ENCODE assay signal across 14 mouse cellular contexts in the genomic region with DNA sequence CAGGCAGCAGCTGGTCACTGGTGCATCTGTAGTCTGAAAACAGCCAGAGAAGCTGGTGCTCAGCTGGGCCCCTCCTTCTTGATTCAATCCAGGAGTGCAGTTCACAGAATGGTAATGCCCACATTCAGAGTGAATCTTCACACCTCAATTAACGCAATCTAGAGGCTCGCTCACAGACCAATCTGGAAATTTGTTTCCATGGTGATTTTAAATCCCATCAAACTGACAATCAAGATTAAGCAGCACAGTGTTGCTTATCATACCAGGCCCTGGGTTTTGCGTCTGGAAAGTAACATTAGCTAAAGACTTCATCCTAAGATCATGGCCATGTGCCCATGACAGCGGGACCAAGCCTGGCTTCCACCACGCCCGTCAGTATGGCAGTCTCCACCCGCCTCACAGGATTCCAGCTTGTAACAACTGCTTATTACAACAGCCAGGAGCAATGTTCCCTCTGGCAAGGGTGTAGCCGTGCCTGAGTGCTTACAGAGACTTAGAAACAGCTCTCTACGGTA.
DNase-seq lines count a peak whose midpoint lies in the region; ATAC-seq and TF ChIP-seq lines count a peak whose summit lies in the region.
"Had no signal": no experiment of that assay in that cellular context is flagged by ENCODE, and none has a peak within 500 bp of the region (broad histone marks: within the 10 kb centered on the region; RNA-seq: fewer than 3 reads in every experiment).

No protein-coding gene starts in this region.

- no peak for TF ChIP-seq EP300 in heart, adult 2 months (IDR thresholded peaks at IDR 0.05; ENCODE audit: insufficient read depth, low read depth, low read length)

- H3K4me3 ChIP-seq in gastrocnemius, adult 2 months = no peak overlapping the region
- no peak overlapping the region for H3K4me3 ChIP-seq in hindbrain, embryonic 11.5 days (ENCODE audit: low read depth, low read length)
- H3K4me3 ChIP-seq in midbrain, embryonic 14.5 days (replicated peaks; ENCODE audit: low read depth, low read length) = no peak overlapping the region
- H3K4me3 ChIP-seq in heart, adult 2 months = no peak overlapping the region
- H3K4me3 ChIP-seq: embryonic facial prominence, embryonic 10.5 days; liver, embryonic 13.5 days had no signal

- no peak for TF ChIP-seq CTCF in gastrocnemius, adult 2 months (IDR thresholded peaks at IDR 0.05)
- no peak for TF ChIP-seq CTCF in heart, adult 2 months (IDR thresholded peaks at IDR 0.05)

- TF ChIP-seq POLR2A in heart, adult 2 months (IDR thresholded peaks at IDR 0.05; ENCODE audit: insufficient read depth, low read depth, low read length) = no peak

- intact Hi-C loops in gastrocnemius, adult 2 months (cut with DNase I) = no loop called here
- intact Hi-C loops in heart, adult 2 months (cut with DNase I) = no loop called here

- no peak overlapping the region for H3K4me2 ChIP-seq in hindbrain, embryonic 11.5 days (replicated peaks; ENCODE audit: low read depth, low read length)
- no peak overlapping the region for H3K4me2 ChIP-seq in midbrain, embryonic 14.5 days (ENCODE audit: low read length)
- H3K4me2 ChIP-seq: liver, embryonic 13.5 days had no signal

- 0 out of 2 replicates have a peak, but pooled peaks have one; percentile 56 for ATAC-seq in hindbrain, embryonic 11.5 days (ENCODE audit: low FRiP score)
- ATAC-seq in midbrain, embryonic 14.5 days (ENCODE audit: low FRiP score, low TSS enrichment) = no peak

- no peaks in the 10 kb centered on the region for H3K27me3 ChIP-seq in hindbrain, embryonic 11.5 days (ENCODE audit: control insufficient read depth, insufficient read depth, low read length)
- H3K27me3 ChIP-seq in midbrain, embryonic 14.5 days (ENCODE audit: control insufficient read depth, insufficient read depth, low read length) = no peaks in the 10 kb centered on the region
- no peaks in the 10 kb centered on the region for H3K27me3 ChIP-seq in heart, adult 2 months (ENCODE audit: control insufficient read depth, insufficient read depth, low read length)

- no peaks in the 10 kb centered on the region for H3K9me3 ChIP-seq in hindbrain, embryonic 11.5 days (ENCODE audit: control insufficient read depth, low read length)
- no peaks in the 10 kb centered on the region for H3K9me3 ChIP-seq in midbrain, embryonic 14.5 days (ENCODE audit: control insufficient read depth, low read length)
- H3K9me3 ChIP-seq: embryonic facial prominence, embryonic 10.5 days; liver, embryonic 13.5 days had no signal

- 78% methylated on average over 9 of the region's 9 CpGs for WGBS in hindbrain, embryonic 11.5 days
- 36% methylated on average over 9 of the region's 9 CpGs for WGBS in midbrain, embryonic 14.5 days
- WGBS in heart, adult 2 months = 80% methylated on average over 9 of the region's 9 CpGs

- H3K27ac ChIP-seq in gastrocnemius, adult 2 months = no peak overlapping the region
- H3K27ac ChIP-seq in hindbrain, embryonic 11.5 days (ENCODE audit: low read depth, low read length) = no peak overlapping the region
- H3K27ac ChIP-seq in midbrain, embryonic 14.5 days (replicated peaks; ENCODE audit: low read depth, low read length) = peak overlapping the region; percentile 55; the same call in 1 of the 2 replicates
- H3K27ac ChIP-seq in heart, adult 2 months = no peak overlapping the region
- H3K27ac ChIP-seq: embryonic facial prominence, embryonic 10.5 days; liver, embryonic 13.5 days had no signal

- H3K9ac ChIP-seq in hindbrain, embryonic 11.5 days (ENCODE audit: low read depth, low read length) = no peak overlapping the region
- no peak overlapping the region for H3K9ac ChIP-seq in midbrain, embryonic 14.5 days (replicated peaks; ENCODE audit: low read length)
- no peak overlapping the region for H3K9ac ChIP-seq in heart, adult 2 months (ENCODE audit: low read depth, low read length)
- H3K9ac ChIP-seq: liver, embryonic 13.5 days had no signal

- H3K36me3 ChIP-seq in hindbrain, embryonic 11.5 days (ENCODE audit: control insufficient read depth, insufficient read depth, low read length) = no peaks in the 10 kb centered on the region
- no peaks in the 10 kb centered on the region for H3K36me3 ChIP-seq in midbrain, embryonic 14.5 days (ENCODE audit: control insufficient read depth, insufficient read depth, low read length)
- no peaks in the 10 kb centered on the region for H3K36me3 ChIP-seq in heart, adult 2 months (ENCODE audit: control insufficient read depth, insufficient read depth, low read length)
- H3K36me3 ChIP-seq: embryonic facial prominence, embryonic 10.5 days; liver, embryonic 13.5 days had no signal

- DNase-seq in gastrocnemius, adult 2 months = peak; percentile 27
- no peak for DNase-seq in gastrocnemius, postnatal 4 days (ENCODE audit: low spot score in 2 of 2)
- DNase-seq in R1 (ENCODE audit: low read depth, low spot score) = peak; percentile 9
- DNase-seq in hindbrain, embryonic 11.5 days (ENCODE audit: low spot score) = no peak
- DNase-seq in midbrain, embryonic 14.5 days = peak; percentile 59
- DNase-seq in heart, adult 2 months = no peak
- DNase-seq in kidney, postnatal 36 days = no peak
- no peak for DNase-seq in thymus, adult 18-20 months
- DNase-seq: cerebellum, adult 9-11 months; gastrocnemius, postnatal 14 days; kidney, postnatal 14 days; liver, embryonic 13.5 days; lung, postnatal 10 days had no signal

- H3K4me1 ChIP-seq in hindbrain, embryonic 11.5 days (replicated peaks; ENCODE audit: control insufficient read depth, insufficient read depth, low read length) = no peaks in the 10 kb centered on the region; the same call in 1 of the 2 replicates
- 0 out of 2 replicates have a peak, but pooled peaks cover 6% of the 10 kb centered on the region for H3K4me1 ChIP-seq in midbrain, embryonic 14.5 days (ENCODE audit: control insufficient read depth, insufficient read depth, low read length)
- peaks cover 2% of the 10 kb centered on the region for H3K4me1 ChIP-seq in heart, adult 2 months (ENCODE audit: control insufficient read depth, insufficient read depth, low read length)
- H3K4me1 ChIP-seq: liver, embryonic 13.5 days had no signal

- no peaks in the 10 kb centered on the region for H3K79me2 ChIP-seq in heart, adult 2 months (replicated peaks; ENCODE audit: control insufficient read depth, insufficient read depth, low read length)

Comparison
In these comparisons a context has a peak if more than half of its experiments do, and no peak if none do; other contexts are left out.
1. DNase-seq: peak in gastrocnemius, adult 2 months (single experiment), R1 (single experiment) and midbrain, embryonic 14.5 days (single experiment); none in gastrocnemius, postnatal 4 days (0 of 2), hindbrain, embryonic 11.5 days (single experiment), heart, adult 2 months (0 of 2), kidney, postnatal 36 days (0 of 2) and thymus, adult 18-20 months (0 of 2).